Mouse (Mus musculus) small intestine, adult 10 weeks (tissue): ENCODE measurements around the gene Olfr901. TPM values are rescaled to one million over a fixed set of nuclear protein-coding genes. Genes with fewer than 3 reads are reported as not detected.

Experiments
- polyA plus RNA-seq: library from polyadenylated mRNA; stranded (reverse); fragments of 350-450 nt; fragmentation: Illumina TruSeq; extraction: RNeasy Lipid Tissue Mini Kit (QIAGEN cat#74804); gene quantifications from one replicate; pipeline ENCODE4 v1.2.3, GENCODE M21; 2014; ENCODE audit warnings: low replicate concordance

Olfr901 gene
- not detected for polyA plus RNA-seq

DNA sequence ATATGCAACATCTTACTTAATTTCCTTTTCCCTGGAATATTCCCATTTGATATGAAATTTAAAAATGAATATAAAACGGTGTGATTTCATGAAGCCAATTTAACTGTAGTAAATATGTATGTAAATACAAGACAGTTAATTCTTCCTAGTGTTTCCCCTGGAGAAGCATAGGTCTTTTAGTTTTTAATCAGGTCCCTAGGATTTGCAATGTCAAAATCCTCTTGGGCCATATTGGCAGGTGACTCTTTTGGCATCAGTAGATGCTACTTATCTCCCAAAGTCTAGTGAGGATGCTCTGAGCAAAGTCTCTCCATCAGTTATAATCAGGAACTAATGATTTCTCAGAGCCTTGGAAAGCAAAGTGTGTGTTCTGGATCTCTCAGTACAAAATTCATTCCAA, at the start of gene Olfr901:
Olfr901 (plus strand) TSS at position 301 of the 400 bp plus-strand sequence.

DNA sequence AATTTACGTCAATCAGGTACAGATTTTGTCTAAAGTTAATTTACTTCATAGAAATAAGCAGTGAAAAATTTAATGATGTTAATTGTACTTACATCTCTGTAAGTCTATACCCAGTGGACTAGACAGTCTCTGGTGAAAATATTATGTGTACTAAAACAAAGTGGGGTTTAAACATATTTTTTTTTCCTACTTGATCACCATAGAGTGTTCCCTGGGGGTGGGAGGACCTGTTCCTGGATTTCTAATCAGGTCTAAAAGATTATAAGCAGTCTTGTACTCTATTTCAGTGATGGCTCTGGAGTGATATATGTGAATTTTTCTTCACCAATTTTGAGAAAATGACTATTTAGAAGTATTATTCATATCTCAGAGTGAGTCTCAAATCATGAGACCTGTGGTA, 27.9 kb upstream of the Olfr901 start, which contains the start of gene Olfr147:
Olfr147 (plus strand) TSS at position 301 of the 400 bp plus-strand sequence.

DNA sequence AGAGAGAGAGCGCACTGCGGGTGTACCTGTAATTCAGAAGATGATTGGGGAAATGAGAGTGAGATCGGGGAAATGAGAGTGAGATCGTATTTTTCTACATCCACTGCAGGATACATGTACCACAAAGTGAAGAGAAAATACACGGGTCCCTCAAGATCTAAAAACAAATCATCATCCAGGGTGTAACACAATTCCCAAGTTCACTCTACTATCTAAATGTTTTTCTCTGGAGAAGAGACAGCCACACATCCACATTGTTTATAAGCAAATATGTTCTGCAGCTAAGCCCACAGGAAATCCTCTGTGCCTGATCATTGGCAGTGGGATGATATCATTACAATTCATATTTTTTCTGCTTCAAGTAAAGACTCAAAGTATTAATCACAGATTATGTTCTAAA, 18.1 kb downstream of the Olfr901 start, which contains the start of gene Olfr902:
Olfr902 (plus strand) TSS at position 301 of the 400 bp plus-strand sequence.

DNA sequence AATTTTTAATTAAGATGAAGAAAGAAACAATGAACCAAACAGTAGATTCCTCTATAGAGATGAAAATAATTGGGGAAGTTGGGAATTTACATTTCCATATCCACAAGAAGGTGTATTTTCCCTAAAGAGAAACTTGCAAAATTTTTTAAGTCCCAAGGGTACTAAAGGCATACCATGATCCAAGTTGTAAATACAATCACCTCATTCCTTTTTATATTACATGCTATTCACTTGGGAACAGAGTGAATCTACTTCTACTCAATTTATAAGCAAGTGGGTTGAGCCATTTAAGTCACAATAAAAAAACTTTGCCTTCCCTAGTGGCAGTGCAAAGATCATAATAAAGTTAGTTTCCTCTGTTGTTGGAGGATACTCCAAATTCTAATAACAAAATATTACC, 33.6 kb downstream of the Olfr901 start, which contains the start of gene Olfr904:
Olfr904 (plus strand) TSS at position 301 of the 400 bp plus-strand sequence.

DNA sequence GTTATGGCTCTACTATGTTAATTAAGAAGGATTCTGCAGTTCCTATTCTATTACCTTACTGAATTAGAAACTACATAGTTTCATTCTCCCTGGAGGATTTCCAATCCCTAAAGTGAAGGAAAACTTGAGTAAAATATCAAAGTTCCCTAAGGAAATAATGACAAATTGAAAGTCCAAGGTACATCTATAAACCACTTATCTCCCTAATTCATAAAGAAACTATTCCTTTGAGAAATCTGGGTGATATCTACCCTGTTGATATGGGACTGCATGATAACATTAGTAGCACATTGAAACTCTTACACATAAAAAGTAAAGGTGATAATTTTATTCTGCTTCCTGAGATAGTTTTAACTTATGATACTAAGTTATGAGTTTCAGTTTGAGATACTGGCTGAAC, 41.6 kb downstream of the Olfr901 start, which contains the start of gene Olfr905:
Olfr905 (plus strand) TSS at position 301 of the 400 bp plus-strand sequence.

Other genes starting within 250 kb of the Olfr901 start
- gene Olfr891, start 248.6 kb upstream of the Olfr901 start, polyA plus RNA-seq, result not detected
- gene Olfr893, start 221.1 kb upstream of the Olfr901 start, polyA plus RNA-seq, result not detected
- not detected for gene Olfr894, start 211.4 kb upstream of the Olfr901 start, polyA plus RNA-seq
- gene Olfr143, start 176.7 kb upstream of the Olfr901 start, polyA plus RNA-seq, result not detected
- not detected for gene Olfr895, start 161.6 kb upstream of the Olfr901 start, polyA plus RNA-seq
- not detected for gene Olfr896-ps1, start 138.3 kb upstream of the Olfr901 start, polyA plus RNA-seq
- not detected for gene Olfr25, start 100.4 kb upstream of the Olfr901 start, polyA plus RNA-seq
- not detected for gene Olfr898, start 81.0 kb upstream of the Olfr901 start, polyA plus RNA-seq
- gene Olfr250, start 62.6 kb upstream of the Olfr901 start, polyA plus RNA-seq, result not detected
- gene Olfr251, start 52.4 kb upstream of the Olfr901 start, polyA plus RNA-seq, result not detected
- gene Olfr147, start 27.8 kb upstream of the Olfr901 start, polyA plus RNA-seq, result not detected
- not detected for gene Olfr902, start 18.2 kb downstream of the Olfr901 start, polyA plus RNA-seq
- not detected for gene Olfr904, start 33.7 kb downstream of the Olfr901 start, polyA plus RNA-seq
- gene Olfr905, start 41.7 kb downstream of the Olfr901 start, polyA plus RNA-seq, result not detected
- gene Olfr906, start 57.6 kb downstream of the Olfr901 start, polyA plus RNA-seq, result not detected
- not detected for gene Olfr907, start 66.3 kb downstream of the Olfr901 start, polyA plus RNA-seq
- not detected for gene Olfr911-ps1, start 92.1 kb downstream of the Olfr901 start, polyA plus RNA-seq
- gene Olfr910, start 108.4 kb downstream of the Olfr901 start, polyA plus RNA-seq, result not detected
- not detected for gene Olfr912, start 150.7 kb downstream of the Olfr901 start, polyA plus RNA-seq
- not detected for gene Olfr913, start 163.3 kb downstream of the Olfr901 start, polyA plus RNA-seq
- gene Olfr914, start 175.6 kb downstream of the Olfr901 start, polyA plus RNA-seq, result not detected
- gene Olfr916, start 230.4 kb downstream of the Olfr901 start, polyA plus RNA-seq, result not detected
- not detected for gene Olfr917, start 236.4 kb downstream of the Olfr901 start, polyA plus RNA-seq
- gene Olfr918, start 245.1 kb downstream of the Olfr901 start, polyA plus RNA-seq, result not detected